Mouse (Mus musculus): Measurements from ENCODE around the gene Xkr7.
A peak's percentile ranks its signal among the peaks of the same experiment; 100 is the strongest.

Gene Xkr7

GRCm38 (mm10) chr2:153074651-153075050 is 43.0 kb downstream of the Xkr7 start:
- DNase-seq, result no peak

DNA sequence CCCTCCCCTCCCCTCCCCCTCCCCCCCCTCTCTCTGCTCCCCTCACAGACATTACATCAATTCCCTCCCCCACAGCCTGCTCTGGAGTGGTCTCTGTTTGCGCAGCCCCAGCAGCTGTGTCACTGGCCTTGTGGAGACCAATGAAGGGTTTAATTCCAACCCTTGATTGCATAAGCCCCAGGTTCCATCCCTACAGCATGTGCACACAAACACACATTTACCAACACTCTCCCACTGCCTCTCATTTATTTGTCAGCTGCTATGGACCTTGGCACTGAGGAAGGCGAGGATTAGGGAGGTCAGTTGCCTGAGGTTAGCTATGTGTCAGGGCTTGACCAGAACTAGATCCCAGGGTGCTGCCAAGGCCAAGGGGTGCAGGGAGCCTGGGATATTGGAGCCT is 44.3 kb downstream of the Xkr7 start:
- no peak for DNase-seq

DNA sequence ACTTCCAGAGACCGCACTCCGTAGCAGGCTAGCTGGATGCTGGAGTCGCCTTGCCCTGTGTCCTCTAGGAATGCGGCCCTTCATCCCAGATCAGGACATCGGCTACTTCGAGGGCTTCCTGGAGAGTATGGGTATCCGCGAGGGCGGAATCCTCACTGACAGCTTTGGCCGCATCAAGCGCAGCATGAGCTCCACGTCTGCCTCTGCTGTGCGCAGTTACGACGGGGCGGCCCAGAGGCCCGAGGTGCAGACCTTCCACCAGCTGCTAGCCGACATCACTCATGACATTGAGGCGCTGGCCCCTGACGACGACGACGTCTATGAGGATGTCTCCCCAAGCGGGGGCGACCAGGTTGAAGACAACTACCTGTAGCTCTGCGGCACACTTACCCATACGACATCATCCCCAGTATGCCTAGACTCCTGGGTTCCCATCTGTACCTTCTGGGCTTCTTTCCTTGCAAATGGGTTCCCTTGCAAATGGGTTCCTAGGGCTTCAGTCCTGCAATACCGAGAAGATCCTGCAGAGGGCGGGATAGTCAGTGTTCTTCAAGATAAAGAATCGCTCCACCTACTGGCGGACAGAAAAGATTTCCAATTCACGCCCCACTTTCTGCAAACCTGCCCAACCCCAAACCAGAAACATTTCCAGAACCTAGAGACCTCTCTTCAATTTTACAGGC is 49.3 kb downstream of the Xkr7 start:
- peak; percentile 84 for DNase-seq

DNA sequence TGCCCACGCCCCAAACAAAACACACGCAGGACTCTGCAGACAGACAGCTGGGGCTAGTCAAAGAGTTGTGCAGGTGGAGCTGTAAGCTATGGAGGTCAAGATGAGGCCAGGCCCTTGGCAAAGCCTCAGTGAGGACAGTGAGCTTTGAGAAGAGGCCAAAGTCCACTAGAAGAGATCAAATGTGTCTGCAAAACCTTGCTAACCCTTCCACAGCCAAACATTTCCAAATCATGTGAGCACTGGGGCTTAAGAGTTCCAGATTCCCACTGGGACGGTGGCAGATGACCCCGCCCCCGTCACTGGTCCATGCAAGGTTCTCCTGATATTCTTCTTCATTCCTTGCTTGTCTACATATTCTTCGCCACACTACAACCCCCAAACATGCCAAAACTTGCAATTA is 50.2 kb downstream of the Xkr7 start:
- DNase-seq, result no peak

DNA sequence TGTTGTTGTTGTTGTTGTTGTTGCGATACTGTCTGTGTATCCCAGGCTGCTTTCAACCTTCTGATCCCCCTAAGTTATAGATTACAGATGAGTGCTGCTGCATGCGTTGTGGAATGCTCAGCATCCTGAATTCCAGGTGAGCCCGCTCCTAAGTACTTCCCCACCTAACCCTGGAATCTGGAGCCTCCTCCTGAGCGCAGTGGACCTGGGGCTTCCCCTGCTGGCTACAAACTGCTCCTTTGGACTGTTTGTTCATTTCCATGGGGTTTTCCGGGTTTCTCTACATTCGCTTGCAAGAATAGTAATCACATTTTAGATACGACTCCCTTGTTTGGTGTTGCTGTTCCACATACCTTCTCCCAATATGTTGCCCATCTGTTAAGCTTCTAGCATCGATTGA is 51.6 kb downstream of the Xkr7 start:
- no peak for DNase-seq

- no peak for DNase-seq
These were observed 52.2 kb downstream of the Xkr7 start for GRCm38 (mm10) chr2:153083824-153084223.

GRCm38 (mm10) chr2:153084261-153084976 is 52.8 kb downstream of the Xkr7 start:
- no peak for DNase-seq

GRCm38 (mm10) chr2:153085556-153085955 is 53.9 kb downstream of the Xkr7 start:
- no peak for DNase-seq

DNA sequence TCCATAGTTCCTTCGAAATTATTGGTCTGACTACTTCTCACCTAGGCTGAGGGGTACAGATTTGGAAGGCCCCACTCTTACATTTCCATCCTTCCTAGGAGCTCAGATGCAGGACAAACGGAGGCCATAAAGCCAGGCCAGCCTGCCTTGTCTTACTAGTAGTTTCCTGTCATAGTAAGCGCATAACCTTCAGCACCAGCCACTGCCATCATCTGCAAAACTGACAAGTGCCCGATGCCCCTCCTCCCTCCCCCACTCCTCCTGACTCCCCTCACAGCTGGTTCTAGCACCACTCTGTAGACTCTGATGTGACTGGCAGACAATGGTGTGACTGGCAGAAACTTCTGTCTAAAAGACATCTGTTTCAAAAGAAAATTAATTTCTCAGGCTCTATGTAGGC is 54.5 kb downstream of the Xkr7 start:
- DNase-seq, result no peak

GRCm38 (mm10) chr2:153087091-153087490 is 55.4 kb downstream of the Xkr7 start:
- DNase-seq, result no peak

DNA sequence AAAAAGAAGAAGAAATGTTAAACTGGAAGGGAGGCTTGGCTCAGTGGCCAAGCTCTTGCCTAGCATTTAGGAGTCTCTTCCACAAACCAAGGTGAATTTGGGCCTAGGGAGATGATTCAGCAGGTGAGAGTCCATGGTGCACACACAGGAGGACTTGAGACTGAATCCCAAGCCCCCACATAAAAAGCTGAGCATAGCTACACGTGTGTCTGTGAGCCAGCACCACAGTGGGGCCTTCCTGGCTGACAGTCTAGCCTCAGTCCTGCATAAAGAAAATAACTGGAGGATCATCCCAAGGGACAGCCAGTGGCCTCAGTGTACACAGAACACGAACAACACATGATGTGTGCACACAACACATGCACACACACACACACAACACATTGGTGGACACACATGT is 57.7 kb downstream of the Xkr7 start:
- DNase-seq, result no peak

DNA sequence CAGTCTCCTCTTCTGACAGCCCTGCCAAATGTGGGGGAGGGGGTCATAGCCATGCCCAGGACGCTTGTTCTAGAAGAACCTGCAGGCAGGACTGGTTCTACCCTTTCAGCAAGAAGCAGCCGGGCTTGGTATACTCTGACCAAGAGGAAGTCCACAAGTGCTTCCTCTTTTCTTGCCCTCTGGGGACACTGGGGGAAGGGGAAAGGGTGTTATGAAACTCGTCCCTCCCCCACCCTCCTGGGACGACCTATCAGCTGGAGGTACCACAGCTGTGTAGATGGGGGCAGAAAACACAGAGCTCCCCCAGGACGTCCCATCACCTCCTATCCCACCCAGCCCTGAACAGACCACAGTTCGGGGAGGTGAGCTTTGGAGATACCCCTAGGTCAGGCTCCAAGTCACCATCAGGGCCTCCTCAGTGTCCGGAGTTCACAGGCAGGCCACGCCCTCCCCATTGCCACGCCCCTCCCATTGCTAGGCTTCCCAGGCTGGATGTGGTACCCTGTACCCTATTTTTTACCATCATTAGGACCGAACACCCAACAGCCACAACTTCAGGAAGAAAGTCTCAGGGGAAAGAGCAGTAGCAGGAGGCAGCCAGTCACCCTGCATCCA is 59.0 kb downstream of the Xkr7 start:
- DNase-seq, result no peak
